Mouse (Mus musculus) adrenal gland, adult 8-10 months (tissue): Measurements from ENCODE around the gene Gm13290. TPM values are rescaled to one million over a fixed set of nuclear protein-coding genes. Genes with fewer than 3 reads are reported as not detected.
"Not testable (repeated sequence)": the region's sequence is repeated elsewhere in the genome, so short reads cannot be mapped to it uniquely, and the experiment has no call there.

Source experiments
- DNase-seq: peaks from one replicate; pipeline ENCODE4 v3.0.0; 2022
- total RNA-seq, 4 experiments: library from RNA; stranded (reverse); gene quantifications; 2 replicates each; pipeline ENCODE4 v1.2.4; 2022

Gene Gm13290
- under 1 TPM in 1 of 4 experiments, not detected in 3; 0.46 TPM for total RNA-seq

GRCm38 (mm10) chr4:88773534-88773933 lies at the start of gene Gm13290:
Gm13290 (plus strand) TSS chr4:88773834.
- DNase-seq = not testable (repeated sequence)

DNA sequence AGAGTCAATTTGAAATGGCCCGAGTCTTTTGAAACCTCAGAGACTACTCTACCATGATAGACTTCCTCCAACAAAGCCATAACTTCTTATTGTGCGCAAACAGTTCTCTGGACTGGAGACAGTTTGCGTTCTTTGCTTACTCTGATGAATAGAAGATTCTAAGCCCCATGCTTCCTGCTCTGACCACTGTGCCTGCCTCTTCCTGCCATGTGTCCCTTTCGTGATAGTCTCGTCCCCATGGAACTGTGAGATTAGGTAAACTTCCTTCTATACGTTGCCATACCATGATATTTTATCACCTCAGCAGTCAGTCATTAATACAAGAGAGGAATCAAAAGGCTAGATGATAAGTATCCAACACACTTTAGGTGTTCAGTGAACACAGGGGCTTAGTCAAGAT lies 46.9 kb upstream of the Gm13290 start:
- no peak for DNase-seq

GRCm38 (mm10) chr4:88727324-88727723 lies 46.3 kb upstream of the Gm13290 start:
- no peak for DNase-seq

DNA sequence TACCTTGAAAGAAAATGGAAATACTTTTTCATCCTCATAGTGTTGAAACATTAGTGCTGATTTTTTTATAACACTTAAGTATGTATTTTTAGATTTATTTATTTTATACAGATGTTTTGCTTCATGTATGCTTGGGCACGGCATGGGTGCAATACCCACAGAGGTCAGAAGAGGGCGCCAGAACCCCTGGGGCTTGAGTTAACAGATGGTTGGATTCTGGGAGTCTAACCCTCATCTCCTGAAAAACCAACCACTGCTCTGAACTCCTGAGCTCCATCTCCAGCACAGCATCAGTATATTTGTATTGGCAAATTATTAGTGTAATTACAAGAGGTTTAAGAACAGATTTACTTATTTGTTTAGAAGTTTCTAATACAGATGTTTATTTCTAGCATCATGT lies 35.2 kb upstream of the Gm13290 start:
- peak; percentile 38 for DNase-seq

- DNase-seq = no peak
These were observed 34.6 kb upstream of the Gm13290 start for GRCm38 (mm10) chr4:88739036-88739435.

DNA sequence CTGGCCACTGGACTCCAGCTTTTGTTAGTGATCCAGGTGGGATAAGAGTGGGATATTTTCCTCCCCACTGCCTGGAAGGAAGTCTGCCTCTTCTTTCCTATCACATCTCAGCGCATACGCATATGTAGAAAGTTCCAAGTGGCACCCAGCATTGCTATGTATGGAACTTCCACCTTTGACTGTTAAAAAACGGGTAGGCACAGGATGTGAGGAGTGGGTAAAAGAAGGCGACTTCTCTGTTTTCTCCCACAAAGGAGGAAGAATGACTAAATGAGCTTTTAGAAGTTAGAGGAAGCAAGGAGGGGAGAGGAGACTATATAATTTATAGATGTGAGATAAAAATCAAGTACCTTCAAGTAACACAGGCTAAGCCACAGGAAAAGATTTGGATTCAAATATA lies 32.2 kb upstream of the Gm13290 start:
- no peak for DNase-seq

DNA sequence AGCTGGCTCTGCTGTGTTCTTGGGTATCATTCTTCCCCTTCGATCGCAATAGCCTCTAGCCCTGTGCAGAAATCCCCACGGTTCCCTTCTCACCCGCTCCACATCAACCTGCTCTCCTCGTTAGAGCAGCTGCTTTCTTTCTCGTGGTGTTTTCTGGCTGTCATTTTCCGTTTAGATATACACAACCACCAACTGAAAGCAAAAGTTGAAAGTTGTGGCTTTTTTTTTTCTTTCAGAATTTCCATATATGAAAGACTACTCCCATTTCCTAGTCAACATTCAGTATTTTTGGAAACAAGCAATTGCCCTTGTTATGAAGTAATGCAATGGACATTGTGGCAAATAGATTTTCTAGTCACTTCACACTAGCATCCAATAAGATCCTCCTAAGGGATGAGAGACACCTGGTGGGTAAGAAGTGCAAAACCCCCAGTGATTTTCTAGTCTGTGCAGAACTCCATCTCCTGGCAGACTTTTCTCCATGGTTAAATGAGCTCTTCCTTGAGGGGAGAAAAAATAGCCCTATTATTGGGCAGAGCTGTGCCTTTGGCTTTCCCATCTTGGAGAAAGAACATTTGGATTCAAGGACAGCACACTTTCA lies 30.8 kb upstream of the Gm13290 start:
- DNase-seq = no peak

- no peak for DNase-seq
These were observed 29.4 kb upstream of the Gm13290 start for GRCm38 (mm10) chr4:88744207-88744606.

DNA sequence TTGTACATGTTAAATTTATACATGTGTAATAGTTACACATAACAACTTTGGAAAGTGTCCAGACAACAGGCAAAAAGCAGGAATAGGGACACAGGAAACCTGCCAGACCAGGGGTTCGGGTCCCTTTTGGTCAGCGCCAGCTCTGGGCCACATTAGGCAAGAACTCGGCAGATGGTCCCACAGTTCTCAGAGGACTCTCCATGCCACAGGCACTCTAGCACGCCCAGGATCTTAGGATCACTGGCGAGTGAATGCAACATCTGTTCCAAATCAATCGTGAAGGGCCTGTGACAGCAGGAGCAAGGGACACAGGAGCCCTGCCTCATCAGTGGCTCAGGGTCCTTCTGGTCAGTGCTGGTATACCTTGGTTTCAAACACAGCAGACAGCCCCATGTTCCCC lies 23.7 kb upstream of the Gm13290 start:
- no peak for DNase-seq

DNA sequence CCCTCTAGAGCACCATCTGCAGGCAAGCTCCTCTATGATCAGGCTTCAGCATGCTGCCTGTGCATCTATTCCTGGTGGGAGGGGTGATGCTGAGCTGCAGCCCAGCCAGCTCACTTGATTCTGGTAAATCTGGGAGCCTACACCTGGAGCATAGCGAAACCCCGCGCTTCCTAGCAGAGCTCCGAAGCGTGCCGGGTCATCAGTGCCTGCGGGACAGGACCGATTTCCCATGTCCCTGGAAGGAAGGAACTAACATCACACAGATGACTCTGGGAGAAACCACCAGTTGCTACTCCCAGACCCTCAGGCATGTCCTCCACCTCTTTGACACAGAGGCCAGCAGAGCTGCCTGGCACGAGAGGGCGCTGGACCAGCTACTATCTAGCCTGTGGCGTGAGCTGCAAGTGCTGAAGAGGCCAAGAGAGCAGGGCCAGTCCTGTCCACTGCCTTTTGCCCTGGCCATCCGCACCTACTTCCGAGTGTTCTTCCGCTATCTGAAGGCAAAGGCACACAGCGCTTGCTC lies 18.8 kb upstream of the Gm13290 start, which contains the start of gene Gm13271:
Gene Gm13271 (plus strand): TSS at position 51 of the 523 bp plus-strand sequence.
- DNase-seq = peak; percentile 75

DNA sequence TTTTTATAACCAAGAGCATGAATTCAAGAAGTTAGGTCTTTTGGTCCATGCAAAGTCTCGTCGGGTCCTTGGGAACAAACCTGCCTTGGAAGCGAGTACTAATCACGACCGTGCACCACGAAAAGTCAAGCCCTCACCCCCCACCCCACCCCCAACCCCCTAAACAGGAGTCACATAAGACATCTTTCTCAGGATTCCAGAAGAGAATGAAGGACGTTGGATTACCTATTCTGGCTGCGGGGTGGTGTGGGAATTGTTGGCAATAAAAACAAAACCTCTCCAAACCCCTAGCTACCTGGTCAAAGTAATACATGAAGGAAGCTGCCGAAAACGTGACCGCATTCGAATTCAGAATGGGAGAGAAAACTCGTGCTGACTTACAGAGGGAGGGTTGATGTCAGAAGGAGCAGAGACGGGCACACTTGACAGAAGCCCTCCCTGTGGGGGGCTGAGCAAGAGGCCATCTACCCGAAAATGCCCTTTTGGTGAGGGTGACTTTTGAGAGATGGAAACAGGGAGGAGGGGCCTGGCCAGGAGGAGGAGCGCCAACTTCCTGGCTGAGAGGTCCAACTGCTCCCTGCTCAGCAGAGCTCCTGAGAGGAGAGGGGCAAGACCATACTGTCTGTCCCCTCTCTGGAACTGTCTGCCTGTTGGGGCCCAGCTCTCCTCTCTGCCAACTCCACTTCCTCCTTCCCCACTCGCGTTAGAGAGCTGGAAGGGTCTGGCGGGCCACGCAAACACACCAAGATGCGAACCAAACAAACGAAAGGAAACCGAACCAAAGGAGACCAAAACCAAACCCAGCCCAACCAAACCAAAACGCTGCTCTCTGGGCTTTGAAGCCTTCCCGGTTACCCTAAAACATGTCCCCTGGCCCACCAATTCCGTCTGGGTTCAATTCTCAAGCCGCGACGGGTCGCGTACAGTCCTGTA lies 16.8 kb upstream of the Gm13290 start:
- DNase-seq = not testable (repeated sequence)

- peak; percentile 89 for DNase-seq
These were observed 16.0 kb upstream of the Gm13290 start for GRCm38 (mm10) chr4:88757628-88758031.

DNA sequence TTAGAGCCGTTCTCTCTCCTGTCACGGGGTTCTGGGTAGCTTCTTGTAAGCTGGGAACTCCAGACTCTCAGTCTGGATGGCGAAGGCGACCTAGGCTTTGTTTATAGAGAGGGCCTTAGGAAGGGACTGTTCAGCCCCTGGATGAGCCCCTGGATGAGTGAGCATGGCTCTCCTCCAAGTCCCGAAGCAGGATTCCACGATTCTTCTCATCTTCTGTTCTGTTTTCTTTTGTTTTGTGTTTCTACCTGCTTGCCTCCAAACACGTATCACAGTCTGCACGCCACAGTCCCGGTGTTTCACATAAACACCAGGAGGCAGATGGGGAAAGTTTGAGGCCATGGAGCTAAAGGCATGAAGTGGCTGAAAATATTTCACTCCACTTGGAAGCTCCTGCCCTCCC lies 14.9 kb upstream of the Gm13290 start:
- not testable (repeated sequence) for DNase-seq

DNA sequence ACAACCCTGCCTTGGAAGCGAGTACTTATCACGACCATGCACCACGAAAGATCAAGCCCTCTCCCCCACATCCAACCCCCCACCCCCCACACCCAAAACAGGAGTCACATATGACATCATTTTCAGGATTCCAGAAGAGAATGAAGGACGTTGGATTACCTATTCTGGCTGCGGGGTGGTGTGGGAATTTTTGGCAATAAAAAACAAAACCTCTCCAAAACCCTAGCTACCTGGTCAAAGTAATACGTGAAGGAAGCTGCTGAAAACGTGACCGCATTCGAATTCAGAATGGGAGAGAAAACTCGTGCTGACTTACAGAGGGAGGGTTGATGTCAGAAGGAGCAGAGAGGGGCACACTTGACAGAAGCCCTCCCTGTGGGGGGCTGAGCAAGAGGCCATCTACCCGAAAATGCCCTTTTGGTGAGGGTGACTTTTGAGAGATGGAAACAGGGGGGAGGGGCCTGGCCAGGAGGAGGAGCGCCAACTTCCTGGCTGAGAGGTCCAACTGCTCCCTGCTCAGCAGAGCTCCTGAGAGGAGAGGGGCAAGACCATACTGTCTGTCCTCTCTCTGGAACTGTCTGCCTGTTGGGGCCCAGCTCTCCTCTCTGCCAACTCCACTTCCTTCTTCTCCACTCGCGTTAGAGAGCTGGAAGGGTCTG lies 13.9 kb upstream of the Gm13290 start, which contains the start of gene Gm13283:
Gene Gm13283 (plus strand): TSS at position 510 of the 659 bp plus-strand sequence.
- DNase-seq = not testable (repeated sequence)

DNA sequence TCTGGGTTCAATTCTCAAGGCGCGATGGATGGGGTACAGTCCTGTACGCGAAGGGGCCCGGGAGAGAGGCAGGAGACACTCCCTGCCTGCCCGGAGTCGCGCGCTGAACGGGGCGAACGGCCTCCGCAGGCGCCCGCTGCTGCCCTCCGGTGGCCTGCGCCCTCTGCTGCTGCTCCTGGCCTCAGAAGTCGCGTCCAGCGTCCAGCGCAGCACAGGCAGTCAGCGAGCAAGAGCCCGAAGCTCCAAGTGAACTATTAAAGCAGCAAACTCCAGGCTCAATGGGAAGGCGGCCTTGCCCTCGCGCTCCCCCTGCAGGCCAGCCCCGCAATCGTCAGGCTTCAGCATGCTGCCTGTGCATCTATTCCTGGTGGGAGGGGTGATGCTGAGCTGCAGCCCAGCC lies 13.2 kb upstream of the Gm13290 start:
- DNase-seq = peak; percentile 78

- DNase-seq = peak; percentile 69
These were observed 11.9 kb upstream of the Gm13290 start for GRCm38 (mm10) chr4:88761776-88762175.

GRCm38 (mm10) chr4:88762341-88762740 lies 11.3 kb upstream of the Gm13290 start:
- DNase-seq = not testable (repeated sequence)

- DNase-seq = peak; percentile 68
These were observed 10.1 kb upstream of the Gm13290 start for GRCm38 (mm10) chr4:88763384-88764018.

DNA sequence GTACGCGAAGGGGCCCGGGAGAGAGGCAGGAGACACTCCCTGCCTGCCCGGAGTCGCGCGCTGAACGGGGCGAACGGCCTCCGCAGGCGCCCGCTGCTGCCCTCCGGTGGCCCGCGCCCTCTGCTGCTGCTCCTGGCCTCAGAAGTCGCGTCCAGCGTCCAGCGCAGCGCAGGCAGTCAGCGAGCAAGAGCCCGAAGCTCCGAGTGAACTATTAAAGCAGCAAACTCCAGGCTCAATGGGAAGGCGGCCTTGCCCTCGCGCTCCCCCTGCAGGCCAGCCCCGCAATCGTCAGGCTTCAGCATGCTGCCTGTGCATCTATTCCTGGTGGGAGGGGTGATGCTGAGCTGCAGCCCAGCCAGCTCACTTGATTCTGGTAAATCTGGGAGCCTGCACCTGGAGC lies 3.0 kb downstream of the Gm13290 start, which contains the start of gene Gm13289:
Gene Gm13289 (plus strand): TSS at position 301 of the 400 bp plus-strand sequence.
- not testable (repeated sequence) for DNase-seq

DNA sequence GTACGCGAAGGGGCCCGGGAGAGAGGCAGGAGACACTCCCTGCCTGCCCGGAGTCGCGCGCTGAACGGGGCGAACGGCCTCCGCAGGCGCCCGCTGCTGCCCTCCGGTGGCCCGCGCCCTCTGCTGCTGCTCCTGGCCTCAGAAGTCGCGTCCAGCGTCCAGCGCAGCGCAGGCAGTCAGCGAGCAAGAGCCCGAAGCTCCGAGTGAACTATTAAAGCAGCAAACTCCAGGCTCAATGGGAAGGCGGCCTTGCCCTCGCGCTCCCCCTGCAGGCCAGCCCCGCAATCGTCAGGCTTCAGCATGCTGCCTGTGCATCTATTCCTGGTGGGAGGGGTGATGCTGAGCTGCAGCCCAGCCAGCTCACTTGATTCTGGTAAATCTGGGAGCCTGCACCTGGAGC lies 5.9 kb downstream of the Gm13290 start, which contains the start of gene Gm13272:
Gene Gm13272 (plus strand): TSS at position 301 of the 400 bp plus-strand sequence.
- DNase-seq = not testable (repeated sequence)

DNA sequence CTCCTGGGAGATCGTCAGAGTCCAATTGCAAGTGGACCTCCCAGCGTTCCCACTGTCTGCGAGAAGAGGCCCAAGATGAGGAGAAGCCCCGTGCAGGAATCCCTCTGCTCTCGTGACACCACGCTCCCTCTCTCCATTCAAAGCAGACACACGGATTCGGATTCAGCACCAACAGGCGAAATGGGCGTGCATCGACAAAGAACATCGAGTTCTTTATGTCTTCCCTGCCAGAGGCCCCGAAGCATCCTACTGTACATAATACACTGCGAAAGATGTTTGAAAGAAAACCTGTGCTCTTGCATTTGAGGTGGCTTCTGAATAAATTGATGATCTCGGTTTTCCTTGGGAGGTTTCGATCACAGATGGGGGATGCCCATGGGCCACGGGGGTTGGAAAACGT lies 6.7 kb downstream of the Gm13290 start:
- not testable (repeated sequence) for DNase-seq

GRCm38 (mm10) chr4:88781831-88782230 lies 8.2 kb downstream of the Gm13290 start, which contains the start of gene Ifnz:
Ifnz (plus strand) TSS chr4:88782131.
- DNase-seq = not testable (repeated sequence)
